Mouse (Mus musculus) brown adipose tissue, adult 24 weeks (tissue): ENCODE data around the gene Cdc25a. TPM values are rescaled to one million over a fixed set of nuclear protein-coding genes. Genes with fewer than 3 reads are reported as not detected.

ENCODE experiments used
- H3K27ac ChIP-seq: fragments of 200-500 bp; replicated peaks from 2 replicates; pipeline ENCODE4 v1.5.1; 2012; ENCODE audit warnings: low read depth, mild to moderate bottlenecking, low read length
- H3K4me1 ChIP-seq: fragments of 200-500 bp; 2 replicates; pipeline ENCODE4 v1.6.1; 2012; ENCODE audit warnings: low read length, mixed read lengths; ENCODE audit not compliant: control insufficient read depth, insufficient read depth, insufficient read length
- H3K4me3 ChIP-seq: fragments of 200-500 bp; 2 replicates; pipeline ENCODE4 v1.5.1; 2012; ENCODE audit warnings: low read depth, mild to moderate bottlenecking, low read length, moderate library complexity; ENCODE audit not compliant: insufficient read depth
- polyA plus RNA-seq: library from polyadenylated mRNA; stranded (reverse); fragments of >200 nt; gene quantifications from 2 replicates; pipeline ENCODE4 v1.2.4, GENCODE M21; 2012; ENCODE audit not compliant: missing spikeins, insufficient read depth, insufficient read length

The Cdc25a gene
- polyA plus RNA-seq, result 1.7 and 4.0 TPM in 2 replicates

- Histone ChIP-seq H3K4me1 (peaks cover 6% of the 10 kb centered on the region; the same call in 1 of the 2 replicates), H3K4me3 (peak within 1 kb of the TSS; percentile 81), H3K27ac (peak within 1 kb of the TSS; percentile 20; the same call in 1 of the 2 replicates)
Measured at GRCm38 (mm10) chr9:109874797-109875691, at the start of gene Cdc25a. TSS of gene Cdc25a (plus strand) at chr9:109875579.

GRCm38 (mm10) chr9:109825739-109826138 lies 49.6 kb upstream of the Cdc25a start:
- H3K27ac ChIP-seq, result no peak overlapping the region
- H3K4me3 ChIP-seq, result no peak overlapping the region
- no peaks in the 10 kb centered on the region for H3K4me1 ChIP-seq

- Histone ChIP-seq H3K27ac (no peak overlapping the region), H3K4me1 (no peaks in the 10 kb centered on the region), H3K4me3 (no peak overlapping the region)
Measured at GRCm38 (mm10) chr9:109826181-109826580, 49.2 kb upstream of the Cdc25a start.

- H3K4me3 ChIP-seq, result peak within 1 kb of the TSS; percentile 72
- H3K27ac ChIP-seq, result peak within 1 kb of the TSS; percentile 74
- peaks cover 3% of the 10 kb centered on the region; the same call in 1 of the 2 replicates for H3K4me1 ChIP-seq
Measured at GRCm38 (mm10) chr9:109832391-109833087, 42.8 kb upstream of the Cdc25a start, which contains the start of gene Nme6. TSS of gene Nme6 (plus strand) at chr9:109832749.

GRCm38 (mm10) chr9:109833088-109833412 lies 42.3 kb upstream of the Cdc25a start:
- peak overlapping the region; percentile 72 for H3K4me3 ChIP-seq
- no peak overlapping the region for H3K27ac ChIP-seq
- peaks cover 3% of the 10 kb centered on the region; the same call in 1 of the 2 replicates for H3K4me1 ChIP-seq

- Histone ChIP-seq H3K4me3 (no peak within 1 kb of the TSS), H3K4me1 (no peaks in the 10 kb centered on the region), H3K27ac (no peak within 1 kb of the TSS)
Measured at GRCm38 (mm10) chr9:109849312-109849758, 26.0 kb upstream of the Cdc25a start, which contains the start of gene Camp. TSS of gene Camp (minus strand) at chr9:109849617.

GRCm38 (mm10) chr9:109850099-109850498 lies 25.3 kb upstream of the Cdc25a start:
- no peak overlapping the region for H3K27ac ChIP-seq
- H3K4me1 ChIP-seq, result no peaks in the 10 kb centered on the region
- H3K4me3 ChIP-seq, result no peak overlapping the region

GRCm38 (mm10) chr9:109854341-109854740 lies 21.0 kb upstream of the Cdc25a start:
- H3K4me1 ChIP-seq, result no peaks in the 10 kb centered on the region
- no peak overlapping the region for H3K27ac ChIP-seq
- H3K4me3 ChIP-seq, result no peak overlapping the region

GRCm38 (mm10) chr9:109855947-109856346 lies 19.4 kb upstream of the Cdc25a start:
- H3K27ac ChIP-seq, result no peak overlapping the region
- no peaks in the 10 kb centered on the region for H3K4me1 ChIP-seq
- no peak overlapping the region for H3K4me3 ChIP-seq

- Histone ChIP-seq H3K27ac (no peak overlapping the region), H3K4me3 (no peak overlapping the region)
Measured at GRCm38 (mm10) chr9:109862397-109863044, 12.9 kb upstream of the Cdc25a start.

GRCm38 (mm10) chr9:109863085-109863484 lies 12.3 kb upstream of the Cdc25a start:
- no peak overlapping the region for H3K27ac ChIP-seq
- H3K4me3 ChIP-seq, result no peak overlapping the region
- no peaks in the 10 kb centered on the region for H3K4me1 ChIP-seq

More at GRCm38 (mm10) chr9:109862397-109863044, 12.9 kb upstream of the Cdc25a start:
- H3K4me1 ChIP-seq, result no peaks in the 10 kb centered on the region

- Histone ChIP-seq H3K4me3 (no peak overlapping the region), H3K27ac (no peak overlapping the region), H3K4me1 (no peaks in the 10 kb centered on the region)
Measured at GRCm38 (mm10) chr9:109866218-109866617, 9.2 kb upstream of the Cdc25a start.

GRCm38 (mm10) chr9:109870983-109871572 lies 4.3 kb upstream of the Cdc25a start:
- no peak overlapping the region for H3K27ac ChIP-seq
- H3K4me1 ChIP-seq, result no peaks in the 10 kb centered on the region
- no peak overlapping the region for H3K4me3 ChIP-seq

GRCm38 (mm10) chr9:109875695-109876601 lies 569 bp downstream of the Cdc25a start:
- Histone ChIP-seq H3K27ac (peak overlapping the region; percentile 20; the same call in 1 of the 2 replicates), H3K4me1 (peaks cover 6% of the 10 kb centered on the region; the same call in 1 of the 2 replicates), H3K4me3 (peak overlapping the region; percentile 81)
